Mouse (Mus musculus) embryo, embryonic 11.5 days (tissue): ENCODE measurements around the gene Smndc1.
A peak's percentile ranks its signal among the peaks of the same experiment; 100 is the strongest.

ENCODE experiments used
- DNase-seq: peaks from one replicate; pipeline ENCODE4 v3.0.0-alpha.2; 2012; ENCODE audit warnings: low read depth, low spot score

Gene Smndc1

GRCm38 (mm10) chr19:53390495-53391007 is at the start of gene Smndc1:
Smndc1 (minus strand) TSS chr19:53390578.
- DNase-seq = peak; percentile 99

DNA sequence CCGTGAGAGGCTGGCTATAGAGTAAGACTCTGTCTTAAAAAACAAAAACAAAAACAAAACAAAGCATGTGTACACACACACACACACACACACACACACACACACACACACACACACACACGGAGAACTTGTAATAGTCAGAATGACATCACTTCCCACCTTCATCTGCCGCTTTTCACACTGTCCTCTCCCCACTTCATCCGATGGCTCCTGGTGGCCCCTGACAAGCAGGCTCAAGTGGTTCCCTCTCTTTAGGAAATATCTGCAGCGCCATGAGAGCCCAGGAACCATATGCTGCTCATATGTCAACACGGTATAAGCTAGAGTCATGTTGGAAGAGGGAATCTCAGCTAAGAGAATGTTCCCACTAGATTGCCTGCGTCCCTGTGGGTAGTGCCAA is 49.0 kb upstream of the Smndc1 start:
- no peak for DNase-seq

DNA sequence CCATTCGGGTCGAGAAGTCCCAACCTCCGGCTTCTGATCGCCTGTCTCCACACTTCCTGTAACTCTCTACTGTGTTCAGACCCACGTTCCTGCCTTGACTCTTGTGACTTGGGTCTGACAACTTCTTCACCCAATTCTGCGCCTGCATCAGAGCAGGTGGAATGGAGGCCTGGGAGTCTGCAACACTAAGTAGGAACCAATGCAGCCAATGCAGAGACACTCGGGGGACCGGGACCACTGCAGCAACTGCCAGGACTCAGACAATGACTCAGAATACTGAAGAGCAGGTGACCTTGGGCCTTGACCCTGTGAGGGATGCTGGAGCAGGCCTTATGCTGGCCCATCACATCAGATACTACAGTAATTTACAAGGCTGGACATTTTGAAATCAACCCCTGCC is 47.6 kb upstream of the Smndc1 start:
- no peak for DNase-seq

GRCm38 (mm10) chr19:53437311-53437958 is 47.1 kb upstream of the Smndc1 start:
- no peak for DNase-seq

DNA sequence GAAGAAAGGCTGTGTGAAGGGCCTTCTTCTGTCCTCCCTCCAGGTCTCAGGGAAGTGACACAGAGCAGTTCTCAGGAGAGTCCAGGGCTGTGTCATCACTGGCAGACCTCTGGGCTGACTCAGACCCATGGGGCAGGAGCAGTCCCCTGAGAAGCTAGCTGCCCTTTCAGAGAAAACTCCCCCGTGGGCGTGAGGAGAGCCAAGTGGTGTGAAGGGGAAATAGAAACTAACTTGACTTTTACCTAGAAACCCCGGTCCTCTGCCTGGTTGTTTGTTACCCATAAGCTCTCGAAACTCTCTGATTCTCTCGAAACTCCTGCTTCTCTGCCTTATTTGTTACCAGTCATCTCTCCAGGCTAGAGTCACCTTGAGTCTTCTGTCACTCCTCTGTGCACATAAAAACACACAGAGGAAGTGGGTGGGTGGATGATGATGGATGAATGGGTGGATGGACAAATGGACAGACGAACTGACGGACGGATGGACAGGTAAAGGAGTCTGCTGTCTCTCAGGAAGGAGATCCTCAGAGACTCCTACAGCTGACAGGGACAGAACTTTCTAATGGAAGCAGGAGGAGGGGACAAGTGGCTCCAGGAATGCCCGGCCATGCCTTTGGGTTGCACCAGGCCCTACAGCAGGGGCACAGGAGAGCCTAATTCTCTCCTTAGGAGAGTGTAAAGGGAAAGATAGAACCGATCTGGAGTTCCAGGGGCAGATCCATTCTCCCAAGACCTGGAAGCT is 43.7 kb upstream of the Smndc1 start:
- DNase-seq = no peak

- DNase-seq = no peak
These were observed 40.6 kb upstream of the Smndc1 start for GRCm38 (mm10) chr19:53431003-53431402.

- no peak for DNase-seq
These were observed 40.0 kb upstream of the Smndc1 start for GRCm38 (mm10) chr19:53430356-53430755.

GRCm38 (mm10) chr19:53427817-53428216 is 37.4 kb upstream of the Smndc1 start:
- DNase-seq = no peak

DNA sequence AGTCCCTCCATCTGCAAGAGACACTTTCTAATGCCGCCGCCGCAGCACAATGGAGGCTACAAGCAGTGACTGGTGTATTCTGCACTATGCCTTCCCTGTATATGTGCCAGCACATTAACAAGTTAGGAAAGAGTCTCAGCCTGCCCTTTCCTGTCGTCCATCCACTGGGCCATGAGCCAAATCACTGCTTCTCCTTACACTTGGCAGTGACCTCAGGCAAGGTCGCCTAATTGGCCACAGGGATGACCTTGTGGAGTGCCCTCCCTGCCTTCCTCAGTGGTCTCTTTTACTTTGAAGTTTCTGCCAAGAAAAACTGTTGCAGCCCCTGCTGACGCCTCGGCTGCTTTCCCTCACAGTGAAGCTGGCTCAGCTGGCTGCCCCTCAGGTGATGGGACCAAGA is 37.0 kb upstream of the Smndc1 start:
- DNase-seq = no peak

- no peak for DNase-seq
These were observed 35.4 kb upstream of the Smndc1 start for GRCm38 (mm10) chr19:53425824-53426223.

- DNase-seq = no peak
These were observed 34.3 kb upstream of the Smndc1 start for GRCm38 (mm10) chr19:53424629-53425028.

DNA sequence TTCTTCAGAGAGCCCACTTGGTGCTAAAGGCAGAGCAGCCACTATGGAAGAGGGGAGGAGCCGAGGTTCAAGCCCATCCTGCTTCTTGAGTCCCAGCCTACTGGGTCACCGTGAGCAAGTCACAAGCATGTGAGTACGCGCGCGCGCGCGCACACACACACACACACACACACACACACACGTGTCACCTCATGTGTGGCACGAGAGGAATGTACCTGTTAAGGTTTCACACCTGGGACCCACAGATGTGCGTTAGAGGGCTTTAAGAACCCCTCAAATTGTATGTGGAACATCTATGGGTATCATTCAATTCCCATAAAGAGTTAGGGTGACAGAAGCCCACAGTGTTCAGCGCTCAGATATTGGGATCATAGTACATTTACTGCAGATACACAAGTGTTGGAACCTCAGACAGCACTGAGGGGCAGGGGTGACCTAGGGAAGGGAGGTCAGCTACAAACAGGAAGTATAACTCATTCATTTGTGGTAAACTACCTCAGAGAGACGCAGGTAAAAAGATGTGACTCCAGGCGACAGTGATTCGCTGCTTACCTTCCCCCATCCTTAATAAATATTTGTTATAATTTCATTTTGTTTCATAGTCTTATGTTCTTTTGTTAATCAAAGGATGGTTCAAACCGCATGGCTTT is 33.6 kb upstream of the Smndc1 start:
- DNase-seq = no peak

GRCm38 (mm10) chr19:53423341-53423753 is 33.0 kb upstream of the Smndc1 start:
- DNase-seq = no peak

GRCm38 (mm10) chr19:53422358-53423308 is 32.3 kb upstream of the Smndc1 start:
- DNase-seq = no peak

GRCm38 (mm10) chr19:53421583-53422188 is 31.3 kb upstream of the Smndc1 start:
- DNase-seq = no peak

DNA sequence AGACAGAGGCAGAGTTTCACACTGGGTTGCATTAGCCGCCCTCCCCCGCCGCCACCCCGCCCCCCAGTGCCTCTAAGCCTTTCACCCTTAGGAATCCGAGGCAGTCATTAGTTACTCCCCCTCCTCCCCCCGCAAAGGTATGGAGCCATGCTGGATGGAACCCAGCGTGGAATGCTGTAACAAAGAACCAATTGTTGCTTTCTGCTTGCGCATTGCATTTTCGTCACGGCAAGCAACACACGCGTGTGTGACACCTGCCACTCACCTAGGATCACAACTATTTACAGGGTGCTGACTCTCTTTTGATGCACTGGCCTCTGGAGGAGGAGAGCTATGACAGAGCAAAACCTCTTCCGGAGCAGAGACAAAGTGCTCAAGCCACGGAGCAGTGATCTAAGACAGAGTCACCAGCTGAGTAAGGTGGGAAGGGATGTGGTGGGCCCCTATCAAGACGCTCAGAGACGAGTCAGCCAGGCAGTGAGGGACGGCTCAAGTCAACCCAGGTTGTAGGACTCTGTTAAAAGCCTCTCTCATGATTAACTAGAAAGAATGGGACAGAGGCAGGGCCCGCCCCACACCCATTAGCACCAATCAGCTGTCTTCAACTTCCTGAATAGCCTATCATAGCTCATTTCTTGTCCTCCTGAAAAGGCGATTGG is 30.7 kb upstream of the Smndc1 start:
- peak; percentile 66 for DNase-seq

- DNase-seq = peak; percentile 46
These were observed 29.5 kb upstream of the Smndc1 start for GRCm38 (mm10) chr19:53419834-53420233.

DNA sequence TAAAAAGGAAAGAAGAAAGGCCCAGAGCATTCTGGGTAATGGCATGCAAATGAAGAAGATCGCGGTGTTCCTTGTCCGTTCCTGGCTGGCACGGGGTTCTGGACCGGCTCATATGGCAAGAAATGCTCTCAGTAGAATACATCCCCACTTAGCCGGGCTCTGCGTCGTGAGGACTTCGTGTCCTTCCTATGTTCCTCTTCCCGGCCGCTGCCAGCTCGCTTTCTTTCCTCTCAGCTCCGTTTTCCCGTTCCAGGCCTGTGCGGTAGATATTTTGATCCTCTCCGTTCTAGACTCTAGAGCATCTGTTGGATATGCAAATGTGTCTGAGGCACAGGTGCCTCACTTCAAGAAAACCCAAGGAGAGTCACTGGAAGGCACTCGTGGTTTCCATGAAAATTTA is 24.8 kb upstream of the Smndc1 start:
- DNase-seq = no peak

DNA sequence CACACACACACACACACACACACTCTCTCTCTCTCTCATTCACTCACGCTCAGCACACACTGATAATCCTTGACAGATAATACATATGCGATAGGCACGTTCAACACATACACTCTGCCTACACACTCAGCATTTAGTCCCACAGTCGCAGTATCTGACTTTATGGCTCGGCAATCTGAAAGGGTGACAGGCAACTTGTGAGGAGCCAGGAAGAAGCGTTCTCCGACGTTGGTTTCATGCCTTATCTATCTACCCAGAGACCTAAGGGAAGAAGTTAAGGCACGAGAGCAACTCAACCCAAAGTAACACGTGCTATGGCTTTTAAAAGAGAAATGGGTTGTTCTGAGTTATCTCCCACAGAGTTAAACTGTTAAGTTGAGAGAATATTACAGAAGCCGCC is 24.3 kb upstream of the Smndc1 start:
- DNase-seq = no peak

DNA sequence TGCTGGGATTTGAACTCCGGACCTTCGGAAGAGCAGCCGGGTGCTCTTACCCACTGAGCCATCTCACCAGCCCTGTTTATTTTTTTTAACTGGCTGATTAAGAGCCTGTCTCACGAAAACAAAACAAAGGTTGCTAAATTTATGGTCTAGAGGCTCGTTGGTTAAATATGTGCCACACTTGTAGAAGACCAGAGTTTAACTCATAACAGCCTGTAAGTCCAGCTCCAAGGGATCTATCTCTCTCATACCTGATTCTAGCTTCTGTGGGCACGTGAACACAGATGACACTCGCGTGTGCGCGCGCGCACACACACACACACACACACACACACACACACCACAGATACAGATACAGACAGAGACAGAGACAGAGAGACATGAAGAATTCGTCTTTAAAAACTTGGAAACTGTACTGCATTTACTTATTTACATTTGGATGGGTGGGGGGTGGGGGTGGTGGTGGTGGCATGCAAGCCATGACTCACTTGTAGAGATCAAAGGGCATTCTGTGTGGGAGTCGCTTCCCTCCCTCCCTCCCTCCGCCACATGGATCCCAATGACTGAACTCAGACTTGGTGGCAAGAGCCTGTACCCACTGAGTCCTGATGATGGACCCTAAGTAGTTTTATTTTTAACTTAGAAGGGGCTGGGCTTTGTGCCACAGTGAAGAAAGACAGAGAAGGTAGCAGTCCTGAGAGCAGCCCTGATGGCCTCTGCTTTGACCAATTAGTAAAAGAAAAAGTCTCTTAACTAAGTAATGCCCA is 23.4 kb upstream of the Smndc1 start:
- no peak for DNase-seq
